Mouse (Mus musculus): Measurements from ENCODE around the gene Tent5a. TPM values are rescaled to one million over a fixed set of nuclear protein-coding genes. Genes with fewer than 3 reads are reported as not detected.

The Tent5a gene
- total RNA-seq, 2 experiments from 2014 or later: 3.8 to 4.2 TPM

DNA sequence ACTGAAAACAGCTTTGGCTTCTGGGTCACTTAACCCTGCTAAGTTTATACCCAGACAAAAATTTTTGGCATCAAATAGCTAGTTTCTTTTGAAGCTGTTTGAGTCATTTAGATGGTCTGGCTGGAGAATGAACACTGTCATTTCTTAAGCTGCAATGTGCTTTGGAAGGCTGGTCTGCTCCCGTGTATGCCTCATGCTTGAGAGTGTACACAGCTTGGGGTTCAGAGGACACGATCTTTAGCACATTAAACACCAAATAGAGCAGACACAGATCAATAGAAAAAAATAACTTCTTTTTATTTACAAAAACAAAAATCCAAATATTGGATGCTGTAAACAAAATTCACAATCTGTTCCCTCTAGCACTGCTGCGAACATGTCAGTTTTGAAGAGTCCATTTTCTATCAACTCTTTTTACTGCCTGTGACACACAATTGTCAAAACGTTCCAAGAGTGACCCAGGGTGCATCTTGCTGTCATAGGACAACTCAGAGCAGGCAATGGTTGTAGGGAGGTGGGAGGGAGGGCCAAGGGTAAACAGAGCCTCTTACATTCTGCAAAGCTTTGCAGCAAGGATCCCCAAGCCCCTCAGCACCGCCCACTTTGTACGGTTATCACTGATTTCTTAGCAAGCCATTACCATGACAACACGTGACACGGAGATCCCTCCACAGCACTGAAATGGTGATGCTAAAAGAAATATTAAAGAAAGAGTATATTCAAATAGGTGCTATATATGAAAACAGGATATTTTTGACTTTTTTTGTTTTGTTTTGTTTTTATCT lies 6.8 kb downstream of the Tent5a start:
- no peak for DNase-seq (ENCODE audit: low spot score in 2 of 2)

DNA sequence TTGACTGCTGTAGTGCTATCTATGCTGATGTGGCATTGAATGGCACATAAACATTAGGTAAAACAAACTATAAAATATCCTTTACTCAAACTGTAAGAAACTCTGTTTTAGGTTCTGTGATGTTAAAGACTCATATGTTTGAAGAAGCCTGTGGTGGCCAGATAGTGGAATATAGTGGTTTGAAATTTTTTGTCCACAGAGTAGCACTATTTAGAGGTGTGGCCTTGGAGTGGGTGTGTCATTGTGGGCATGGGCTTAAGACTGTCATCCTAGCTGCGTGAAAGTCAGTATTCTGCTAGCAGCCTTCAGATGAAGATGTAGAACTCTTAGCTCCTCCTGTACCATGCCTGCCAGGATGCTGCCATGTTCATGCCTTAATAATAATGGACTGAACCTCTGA lies 11.0 kb downstream of the Tent5a start:
- no peak for DNase-seq (ENCODE audit: low spot score in 2 of 2)

DNA sequence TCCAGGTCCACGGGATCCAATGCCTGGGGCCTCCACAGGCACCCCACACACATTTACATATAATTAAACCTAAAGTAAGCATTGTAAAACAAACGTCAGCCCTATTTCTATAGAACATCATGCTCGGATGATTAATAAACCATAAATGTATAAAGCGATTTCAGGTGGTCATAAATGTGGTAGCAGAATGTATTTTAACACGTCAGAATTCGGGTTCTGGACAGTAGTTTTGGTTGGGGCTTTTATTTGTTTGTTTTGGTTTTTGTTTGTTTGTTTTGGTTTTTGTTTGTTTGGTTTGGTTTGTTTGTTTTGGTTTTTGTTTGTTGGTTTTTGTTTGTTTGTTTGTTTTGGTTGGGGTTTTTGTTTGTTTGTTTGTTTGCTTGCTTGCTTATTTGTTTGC lies 14.7 kb downstream of the Tent5a start, which contains the start of gene Gm11114:
Gene Gm11114 (plus strand): TSS at position 301 of the 400 bp plus-strand sequence.
- no peak for DNase-seq (ENCODE audit: low spot score in 2 of 2)

DNA sequence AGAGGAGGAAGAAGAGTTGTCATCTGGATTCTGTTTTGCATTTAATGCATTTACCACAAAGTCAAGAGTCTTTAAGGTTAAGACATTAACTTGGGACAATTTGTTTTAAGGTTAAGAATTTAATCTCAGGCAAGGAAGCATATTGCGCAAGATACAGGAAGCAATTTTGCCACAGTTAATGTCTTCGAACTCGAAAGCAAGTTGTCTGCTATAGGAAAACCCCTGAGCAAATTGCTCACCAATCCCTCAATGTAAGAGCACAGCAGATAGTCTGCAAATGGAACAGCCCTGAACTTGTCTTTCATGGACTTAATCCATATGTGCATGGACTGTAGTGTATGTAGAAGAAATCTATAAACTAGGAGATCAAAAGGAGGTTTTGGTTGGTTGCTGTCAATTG lies 23.8 kb downstream of the Tent5a start:
- DNase-seq (ENCODE audit: low spot score in 2 of 2): no peak

DNA sequence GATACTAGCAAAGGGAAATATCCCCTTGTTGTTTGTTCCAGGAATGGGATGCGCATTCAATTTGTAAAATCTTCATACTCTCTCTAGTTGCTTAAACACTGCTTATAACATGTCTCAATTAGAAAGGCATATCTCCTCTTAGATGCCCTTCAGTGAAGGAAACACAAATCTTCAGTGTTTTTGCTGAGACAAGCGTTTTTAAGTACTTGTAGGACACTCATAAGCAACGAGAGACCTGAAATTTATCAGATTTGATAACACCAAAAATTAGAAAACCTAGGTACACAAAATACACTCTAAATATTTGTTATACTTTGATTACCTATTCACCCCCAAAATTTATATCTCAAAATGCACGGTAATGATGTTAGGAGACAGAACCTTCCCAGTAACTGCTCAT lies 24.3 kb downstream of the Tent5a start:
- DNase-seq (ENCODE audit: low spot score in 2 of 2): no peak

DNA sequence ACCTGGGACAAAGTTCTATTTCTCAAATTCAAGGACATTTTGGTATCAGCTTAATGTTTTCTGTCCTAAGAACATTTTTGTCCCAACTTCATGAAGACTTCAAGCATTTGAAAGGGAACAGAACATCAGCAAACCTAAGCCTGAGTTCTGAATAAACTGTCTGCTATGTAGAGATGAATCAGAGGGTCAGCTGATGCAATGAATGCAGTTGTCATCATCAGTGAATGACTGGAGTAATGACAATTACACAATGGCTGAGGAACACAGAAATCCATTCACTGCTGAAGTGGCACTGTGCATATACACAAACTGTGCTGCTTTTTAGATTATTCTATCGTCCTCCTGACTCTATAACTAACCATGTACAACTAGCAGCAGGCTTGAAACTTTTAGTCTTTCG lies 53.0 kb downstream of the Tent5a start:
- no peak for DNase-seq (ENCODE audit: low spot score in 2 of 2)

Other genes starting within 250 kb of the Tent5a start
- gene Gm11114, start 14.6 kb downstream of the Tent5a start, total RNA-seq (2021): not detected